Mouse (Mus musculus) heart, adult 2 months (tissue): ENCODE data around the gene Ccdc81.

Source experiments
- CTCF ChIP-seq: fragments of 200-600 bp; IDR thresholded peaks from 2 replicates; pipeline ENCODE4 v1.8.1; 2022; ENCODE audit warnings: antibody characterized with exemption, mild to moderate bottlenecking, moderate library complexity
- EP300 ChIP-seq: fragments of 200-500 bp; IDR thresholded peaks from 2 replicates; pipeline ENCODE4 v1.6.1; 2011; ENCODE audit warnings: low read depth, low read length, control low read depth; ENCODE audit not compliant: insufficient read depth
- POLR2A ChIP-seq: fragments of 200-500 bp; IDR thresholded peaks from 2 replicates; pipeline ENCODE4 v1.6.1; 2011; ENCODE audit warnings: mild to moderate bottlenecking, low read depth, low read length, control low read depth; ENCODE audit not compliant: insufficient read depth

DNA sequence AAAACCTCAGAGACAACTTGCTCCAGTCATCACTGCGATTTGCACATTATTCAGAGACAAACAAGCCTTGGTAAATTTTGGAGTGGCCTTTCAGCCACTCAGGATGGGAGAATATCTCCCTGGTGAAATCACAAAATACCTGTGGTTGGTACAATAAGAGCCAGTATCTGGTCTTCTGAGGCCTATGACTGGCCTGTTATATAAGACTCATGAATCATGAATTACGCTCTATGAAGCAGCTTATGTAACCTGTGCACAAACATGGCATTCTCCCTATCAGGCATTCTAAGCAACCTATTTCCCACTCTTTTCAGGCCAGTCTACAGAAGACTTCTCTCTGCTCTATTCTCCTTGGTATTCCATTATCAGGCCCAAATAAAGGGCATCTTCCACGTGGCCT is 8.9 kb upstream of the Ccdc81 start:
- no peak for TF ChIP-seq CTCF
- TF ChIP-seq EP300 = no peak
- TF ChIP-seq POLR2A = no peak
